Mouse (Mus musculus): ENCODE results near the gene Psg26. TPM values are rescaled to one million over a fixed set of nuclear protein-coding genes. Genes with fewer than 3 reads are reported as not detected.
"Not testable (repeated sequence)": the region's sequence is repeated elsewhere in the genome, so short reads cannot be mapped to it uniquely, and the experiment has no call there.

Psg26 gene
- total RNA-seq (2015; ENCODE audit: low replicate concordance) (not detected in 2 replicates), total RNA-seq (2017; ENCODE audit: low replicate concordance) (not detected in 2 replicates)

GRCm38 (mm10) chr7:18484077-18484476 is at the start of gene Psg26:
Psg26 (minus strand) TSS chr7:18484177.
- ATAC-seq (replicated peaks; ENCODE audit: low FRiP score, poor library complexity, severe bottlenecking), result no peak

GRCm38 (mm10) chr7:18533420-18533819 is 49.4 kb upstream of the Psg26 start:
- ATAC-seq (replicated peaks; ENCODE audit: low FRiP score, poor library complexity, severe bottlenecking), result no peak

- ATAC-seq (replicated peaks; ENCODE audit: low FRiP score, poor library complexity, severe bottlenecking), result no peak
These were observed 48.2 kb upstream of the Psg26 start, which contains the start of gene Psg25 for GRCm38 (mm10) chr7:18532169-18532568. Psg25 (minus strand) TSS chr7:18532269.

- no peak for ATAC-seq (replicated peaks; ENCODE audit: low FRiP score, poor library complexity, severe bottlenecking)
These were observed 40.7 kb upstream of the Psg26 start for GRCm38 (mm10) chr7:18524668-18525067.

- ATAC-seq (replicated peaks; ENCODE audit: low FRiP score, poor library complexity, severe bottlenecking), result not testable (repeated sequence)
These were observed 28.9 kb upstream of the Psg26 start for GRCm38 (mm10) chr7:18512848-18513247.

GRCm38 (mm10) chr7:18512417-18512816 is 28.4 kb upstream of the Psg26 start:
- ATAC-seq (replicated peaks; ENCODE audit: low FRiP score, poor library complexity, severe bottlenecking), result not testable (repeated sequence)

- ATAC-seq (replicated peaks; ENCODE audit: low FRiP score, poor library complexity, severe bottlenecking), result no peak
These were observed 27.5 kb upstream of the Psg26 start for GRCm38 (mm10) chr7:18511479-18511878.

GRCm38 (mm10) chr7:18431941-18432340 is 52.0 kb downstream of the Psg26 start, which contains the start of gene Psg28:
Psg28 (minus strand) TSS chr7:18432041.
- not testable (repeated sequence) for ATAC-seq (replicated peaks; ENCODE audit: low FRiP score, poor library complexity, severe bottlenecking)

Other genes starting within 250 kb of the Psg26 start
- not detected in 2 replicates for gene Mill1, start 238.8 kb downstream of the Psg26 start, total RNA-seq (2015; ENCODE audit: low replicate concordance)
- gene Mill1, start 238.8 kb downstream of the Psg26 start, total RNA-seq (2017; ENCODE audit: low replicate concordance), result not detected in 2 replicates
- not detected in 2 replicates for gene Psg18, start 129.2 kb downstream of the Psg26 start, total RNA-seq (2015; ENCODE audit: low replicate concordance)
- not detected in 2 replicates for gene Psg18, start 129.2 kb downstream of the Psg26 start, total RNA-seq (2017; ENCODE audit: low replicate concordance)
- gene Psg28, start 52.1 kb downstream of the Psg26 start, total RNA-seq (2015; ENCODE audit: low replicate concordance), result not detected in 2 replicates
- gene Psg28, start 52.1 kb downstream of the Psg26 start, total RNA-seq (2017; ENCODE audit: low replicate concordance), result not detected in 2 replicates
- not detected in 2 replicates for gene Psg25, start 48.1 kb upstream of the Psg26 start, total RNA-seq (2015; ENCODE audit: low replicate concordance)
- gene Psg25, start 48.1 kb upstream of the Psg26 start, total RNA-seq (2017; ENCODE audit: low replicate concordance), result not detected in 2 replicates
- gene Psg27, start 83.1 kb upstream of the Psg26 start, total RNA-seq (2015; ENCODE audit: low replicate concordance), result not detected in 2 replicates
- not detected in 2 replicates for gene Psg27, start 83.1 kb upstream of the Psg26 start, total RNA-seq (2017; ENCODE audit: low replicate concordance)
- not detected in 2 replicates for gene Psg23, start 132.3 kb upstream of the Psg26 start, total RNA-seq (2015; ENCODE audit: low replicate concordance)
- not detected in 2 replicates for gene Psg23, start 132.3 kb upstream of the Psg26 start, total RNA-seq (2017; ENCODE audit: low replicate concordance)
- not detected in 2 replicates for gene Psg21, start 172.5 kb upstream of the Psg26 start, total RNA-seq (2015; ENCODE audit: low replicate concordance)
- not detected in 2 replicates for gene Psg21, start 172.5 kb upstream of the Psg26 start, total RNA-seq (2017; ENCODE audit: low replicate concordance)
- gene Psg20, start 202.0 kb upstream of the Psg26 start, total RNA-seq (2015; ENCODE audit: low replicate concordance), result not detected in 2 replicates
- gene Psg20, start 202.0 kb upstream of the Psg26 start, total RNA-seq (2017; ENCODE audit: low replicate concordance), result not detected in 2 replicates
- gene Psg22, start 233.9 kb upstream of the Psg26 start, total RNA-seq (2015; ENCODE audit: low replicate concordance), result not detected in 2 replicates
- gene Psg22, start 233.9 kb upstream of the Psg26 start, total RNA-seq (2017; ENCODE audit: low replicate concordance), result not detected in 2 replicates